Mouse (Mus musculus): ENCODE data around the gene Cd68. TPM values are rescaled to one million over a fixed set of nuclear protein-coding genes. Genes with fewer than 3 reads are reported as not detected.
A peak's percentile ranks its signal among the peaks of the same experiment; 100 is the strongest.

The Cd68 gene
- total and polyA plus RNA-seq, 3 experiments, result 82.2 to 343 (median 122) TPM

DNA sequence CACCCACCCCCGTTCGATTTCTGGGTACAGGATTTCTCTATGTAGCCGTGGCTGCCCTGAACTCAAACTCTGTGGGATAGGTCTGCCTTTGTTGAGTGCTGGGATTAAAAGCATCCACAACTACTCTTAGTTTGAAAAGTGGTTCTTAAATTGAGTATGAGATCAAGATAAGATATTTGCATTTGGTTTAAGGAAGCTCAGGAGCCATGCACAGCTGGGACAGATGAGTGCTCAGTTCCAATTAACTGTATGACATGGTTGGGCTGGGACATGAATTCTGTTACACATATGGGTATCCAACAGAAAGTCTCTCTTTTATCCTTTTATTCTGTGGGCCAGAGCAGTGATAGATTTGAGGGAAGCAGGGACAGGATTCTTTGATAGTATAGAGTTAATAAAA is 30.5 kb downstream of the Cd68 start:
- Histone ChIP-seq H3K36me3 (replicated peaks in 1 of 2; ENCODE audit: control insufficient read depth in 1 of 2, insufficient read depth in 1 of 2, low read length in 1 of 2) (peaks cover 11 to 36% of the 10 kb centered on the region in 2 experiments), H3K4me1 (ENCODE audit: control insufficient read depth in 1 of 2, insufficient read depth in 2 of 2) (peaks cover 0 to 47% of the 10 kb centered on the region in 2 experiments; a peak in 2 of 4 replicates), H3K27ac (ENCODE audit: insufficient read depth, low read depth) (no peak overlapping the region), H3K4me2 (ENCODE audit: insufficient read depth, low read depth, poor library complexity, severe bottlenecking) (peak overlapping the region; percentile 89; the same call in 1 of the 2 replicates), H3K9me3 (replicated peaks; ENCODE audit: low read length) (no peaks in the 10 kb centered on the region), H3K27me3 (replicated peaks) (no peaks in the 10 kb centered on the region), H3K9ac (ENCODE audit: insufficient read depth, low read depth) (0 out of 2 replicates have a peak overlapping the region, but pooled peaks have one; percentile 94), H3K79me2 (replicated peaks; ENCODE audit: control insufficient read depth, extremely low read depth, insufficient read depth, poor library complexity, severe bottlenecking) (peaks cover 52% of the 10 kb centered on the region), H3K4me3 (replicated peaks in 1 of 3; ENCODE audit: low read depth in 2 of 3, low read length in 2 of 3, poor library complexity in 1 of 3) (no peak overlapping the region)
- TF ChIP-seq ETS1 (conservative IDR thresholded peaks at IDR 0.05; ENCODE audit: low read depth, low read length) (no peak), CHD1 (IDR thresholded peaks at IDR 0.05; ENCODE audit: low read depth, low read length) (no peak), HCFC1 (IDR thresholded peaks at IDR 0.05; ENCODE audit: low read depth, low read length) (no peak), SMC3 (IDR thresholded peaks at IDR 0.05; ENCODE audit: low read depth, low read length) (no peak), MYC (IDR thresholded peaks at IDR 0.05; ENCODE audit: low read depth, low read length) (no peak), ELF1 (IDR thresholded peaks at IDR 0.05; ENCODE audit: low read depth, low read length) (no peak), SIN3A (IDR thresholded peaks at IDR 0.05; ENCODE audit: low read length) (0 out of 2 replicates have a peak, but pooled peaks have one; percentile 8), NRF1 (IDR thresholded peaks at IDR 0.05; ENCODE audit: low read depth, low read length) (no peak)
- in situ Hi-C loops (cut with MboI; ENCODE audit: low pct_ligation_motif_present, low pct_unique_long_range_greater_than_20kb, low sequenced_read_pairs), result no loop called here
- DNase-seq (ENCODE audit: extremely low read depth), result peak; percentile 29
- dilution Hi-C loops (cut with MboI; ENCODE audit: extremely low pct_ligation_motif_present, extremely low pct_unique_long_range_greater_than_20kb, low sequenced_read_pairs), result no loop called here

DNA sequence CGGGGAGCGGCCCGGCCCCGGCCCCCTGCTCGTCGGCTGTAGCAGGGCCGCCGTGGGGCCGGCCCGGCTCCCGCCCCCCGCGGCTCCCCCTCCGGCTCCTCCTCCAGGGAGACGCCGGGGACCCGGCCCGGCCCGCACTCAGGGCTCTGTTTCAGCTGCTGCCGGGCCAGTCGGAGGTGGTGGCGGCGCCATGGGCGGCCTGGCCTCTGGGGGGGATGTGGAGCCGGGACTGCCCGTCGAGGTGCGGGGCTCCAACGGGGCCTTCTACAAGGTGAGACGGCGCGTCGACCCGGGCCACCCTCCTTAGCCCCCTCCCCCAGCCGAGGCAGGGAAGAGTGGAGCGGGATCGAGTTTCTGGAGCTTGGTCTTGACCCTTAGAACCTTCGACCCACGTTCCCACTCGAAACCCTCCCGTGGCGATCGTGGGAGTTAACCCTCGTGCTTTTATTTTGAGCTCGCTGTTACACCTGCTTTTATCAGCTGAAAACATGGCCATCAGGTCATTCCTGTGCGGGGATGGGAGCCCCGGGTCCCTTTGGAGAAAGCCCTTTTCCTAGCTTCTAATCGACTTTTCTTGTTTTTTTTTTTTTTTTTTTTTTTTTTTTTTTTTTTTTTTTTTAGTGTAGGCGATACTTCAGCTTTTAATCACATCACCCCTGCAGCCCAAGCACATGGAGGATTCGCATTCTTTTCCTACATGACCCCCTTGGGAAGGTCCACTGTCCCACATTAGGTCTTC is 32.7 kb downstream of the Cd68 start:
- Histone ChIP-seq H3K36me3 (replicated peaks in 1 of 2; ENCODE audit: control insufficient read depth in 1 of 2, insufficient read depth in 1 of 2, low read length in 1 of 2) (peaks cover 4 to 20% of the 10 kb centered on the region in 2 experiments), H3K4me1 (ENCODE audit: control insufficient read depth in 1 of 2, insufficient read depth in 2 of 2) (peaks cover 0 to 52% of the 10 kb centered on the region in 2 experiments; a peak in 2 of 4 replicates), H3K4me3 (replicated peaks in 1 of 3; ENCODE audit: low read depth in 2 of 3, low read length in 2 of 3, poor library complexity in 1 of 3) (peak overlapping the region; percentile 90 to 95 (median 90)), H3K27me3 (replicated peaks) (no peaks in the 10 kb centered on the region), H3K9ac (ENCODE audit: insufficient read depth, low read depth) (peak overlapping the region; percentile 94), H3K4me2 (ENCODE audit: insufficient read depth, low read depth, poor library complexity, severe bottlenecking) (peak overlapping the region; percentile 89), H3K9me3 (replicated peaks; ENCODE audit: low read length) (no peaks in the 10 kb centered on the region), H3K27ac (ENCODE audit: insufficient read depth, low read depth) (peak overlapping the region; percentile 73), H3K79me2 (replicated peaks; ENCODE audit: control insufficient read depth, extremely low read depth, insufficient read depth, poor library complexity, severe bottlenecking) (peaks cover 49% of the 10 kb centered on the region)
- dilution Hi-C loops (cut with MboI; ENCODE audit: extremely low pct_ligation_motif_present, extremely low pct_unique_long_range_greater_than_20kb, low sequenced_read_pairs), result no loop called here
- in situ Hi-C loops (cut with MboI; ENCODE audit: low pct_ligation_motif_present, low pct_unique_long_range_greater_than_20kb, low sequenced_read_pairs), result no loop called here
- TF ChIP-seq UBTF (IDR thresholded peaks at IDR 0.05; ENCODE audit: low read depth, low read length) (peak; percentile 99), SIN3A (IDR thresholded peaks at IDR 0.05; ENCODE audit: low read length) (peak; percentile 13; the same call in 1 of the 2 replicates), EP300 (IDR thresholded peaks at IDR 0.05; ENCODE audit: low read length) (no peak), ZNF384 (IDR thresholded peaks at IDR 0.05; ENCODE audit: low read depth, low read length) (peak; percentile 92), IRF4 (IDR thresholded peaks at IDR 0.05; ENCODE audit: low read depth, low read length) (no peak), CHD2 (IDR thresholded peaks at IDR 0.05; ENCODE audit: low read length) (peak; percentile 51)
- DNase-seq (ENCODE audit: extremely low read depth), result peak; percentile 50

All from CH12.LX (cell line).